Mouse (Mus musculus): ENCODE results near the gene Cib1. TPM values are rescaled to one million over a fixed set of nuclear protein-coding genes. Genes with fewer than 3 reads are reported as not detected.

Cib1 gene
- total and polyA plus RNA-seq, 2 experiments from 2014 or later, result 22.3 to 30.6 TPM

GRCm38 (mm10) chr7:80189147-80189933 is 43.3 kb downstream of the Cib1 start:
- peak; percentile 50 for DNase-seq (ENCODE audit: low spot score)
- TF ChIP-seq CTCF (IDR thresholded peaks at IDR 0.05), result no peak
- Histone ChIP-seq H3K4me3 (ENCODE audit: low read depth, low read length) (no peak overlapping the region), H3K36me3 (ENCODE audit: insufficient read depth, low read length) (no peaks in the 10 kb centered on the region), H3K9me3 (ENCODE audit: low read length) (no peaks in the 10 kb centered on the region), H3K27ac (ENCODE audit: low read depth, low read length) (peak overlapping the region; percentile 32; the same call in 1 of the 2 replicates), H3K27me3 (ENCODE audit: insufficient read depth, low read length) (no peaks in the 10 kb centered on the region), H3K9ac (replicated peaks; ENCODE audit: low read length, poor library complexity, severe bottlenecking) (0 out of 2 replicates have a peak overlapping the region, but pooled peaks have one; percentile 13), H3K4me2 (ENCODE audit: low read depth, low read length, poor library complexity, severe bottlenecking) (peak overlapping the region; percentile 9; the same call in 1 of the 2 replicates), H3K4me1 (ENCODE audit: insufficient read depth, low read length) (peaks cover 9% of the 10 kb centered on the region; the same call in 1 of the 2 replicates)
- WGBS, result 38% methylated on average over 11 of the region's 11 CpGs
- ATAC-seq (ENCODE audit: low FRiP score), result no peak

DNA sequence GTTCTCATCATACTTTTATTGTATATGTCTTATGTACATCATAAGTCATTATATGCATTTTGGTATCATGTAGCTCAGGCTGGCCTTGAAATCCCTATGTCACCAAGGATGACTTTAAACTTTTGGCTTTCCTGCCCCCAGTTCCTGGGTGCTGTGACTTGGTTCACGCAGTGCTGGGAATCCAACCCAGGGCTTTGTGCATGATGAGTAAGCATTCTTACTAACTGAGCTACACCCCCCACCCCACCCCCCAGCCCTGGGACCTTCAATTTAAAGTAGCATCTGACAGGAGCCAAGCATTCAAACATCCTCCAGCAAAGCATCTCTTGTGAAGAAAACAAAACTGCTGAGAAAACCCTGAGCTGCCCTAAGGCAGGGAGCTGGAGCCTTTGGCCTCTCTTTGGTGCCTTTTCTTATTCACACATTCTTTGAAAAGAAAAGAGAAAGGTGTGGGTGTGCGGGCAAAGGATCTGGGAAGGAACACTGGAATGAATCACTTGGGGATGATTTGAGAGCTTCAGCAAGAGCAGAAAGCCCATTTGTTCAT is 44.0 kb downstream of the Cib1 start:
- no peaks in the 10 kb centered on the region for H3K27me3 ChIP-seq (ENCODE audit: insufficient read depth, low read length)
- peak overlapping the region; percentile 9; the same call in 1 of the 2 replicates for H3K4me2 ChIP-seq (ENCODE audit: low read depth, low read length, poor library complexity, severe bottlenecking)
- H3K9ac ChIP-seq (replicated peaks; ENCODE audit: low read length, poor library complexity, severe bottlenecking), result 0 out of 2 replicates have a peak overlapping the region, but pooled peaks have one; percentile 13
- ATAC-seq (ENCODE audit: low FRiP score) (no peak), DNase-seq (ENCODE audit: low spot score) (no peak)
- H3K4me1 ChIP-seq (ENCODE audit: insufficient read depth, low read length), result peaks cover 8% of the 10 kb centered on the region; the same call in 1 of the 2 replicates
- H3K9me3 ChIP-seq (ENCODE audit: low read length), result no peaks in the 10 kb centered on the region
- WGBS, result 65% methylated on average over 2 of the region's 2 CpGs
- no peak overlapping the region for H3K4me3 ChIP-seq (ENCODE audit: low read depth, low read length)
- 0 out of 2 replicates have a peak overlapping the region, but pooled peaks have one; percentile 32 for H3K27ac ChIP-seq (ENCODE audit: low read depth, low read length)
- no peaks in the 10 kb centered on the region for H3K36me3 ChIP-seq (ENCODE audit: insufficient read depth, low read length)
- no peak for TF ChIP-seq CTCF (IDR thresholded peaks at IDR 0.05)

- H3K4me2 ChIP-seq (ENCODE audit: low read depth, low read length, poor library complexity, severe bottlenecking), result peak overlapping the region; percentile 53
- H3K27ac ChIP-seq (ENCODE audit: low read depth, low read length), result peak overlapping the region; percentile 60
- 21% methylated on average over 12 of the region's 12 CpGs for WGBS
- H3K9me3 ChIP-seq (ENCODE audit: low read length), result no peaks in the 10 kb centered on the region
- H3K9ac ChIP-seq (replicated peaks; ENCODE audit: low read length, poor library complexity, severe bottlenecking), result peak overlapping the region; percentile 54
- peaks cover 8% of the 10 kb centered on the region; the same call in 1 of the 2 replicates for H3K4me1 ChIP-seq (ENCODE audit: insufficient read depth, low read length)
- no peak for DNase-seq (ENCODE audit: low spot score)
- H3K4me3 ChIP-seq (ENCODE audit: low read depth, low read length), result peak overlapping the region; percentile 43
- TF ChIP-seq CTCF (IDR thresholded peaks at IDR 0.05), result no peak
- H3K27me3 ChIP-seq (ENCODE audit: insufficient read depth, low read length), result no peaks in the 10 kb centered on the region
- no peaks in the 10 kb centered on the region for H3K36me3 ChIP-seq (ENCODE audit: insufficient read depth, low read length)
- no peak for ATAC-seq (ENCODE audit: low FRiP score)
Measured at GRCm38 (mm10) chr7:80187501-80187900, 45.1 kb downstream of the Cib1 start.

DNA sequence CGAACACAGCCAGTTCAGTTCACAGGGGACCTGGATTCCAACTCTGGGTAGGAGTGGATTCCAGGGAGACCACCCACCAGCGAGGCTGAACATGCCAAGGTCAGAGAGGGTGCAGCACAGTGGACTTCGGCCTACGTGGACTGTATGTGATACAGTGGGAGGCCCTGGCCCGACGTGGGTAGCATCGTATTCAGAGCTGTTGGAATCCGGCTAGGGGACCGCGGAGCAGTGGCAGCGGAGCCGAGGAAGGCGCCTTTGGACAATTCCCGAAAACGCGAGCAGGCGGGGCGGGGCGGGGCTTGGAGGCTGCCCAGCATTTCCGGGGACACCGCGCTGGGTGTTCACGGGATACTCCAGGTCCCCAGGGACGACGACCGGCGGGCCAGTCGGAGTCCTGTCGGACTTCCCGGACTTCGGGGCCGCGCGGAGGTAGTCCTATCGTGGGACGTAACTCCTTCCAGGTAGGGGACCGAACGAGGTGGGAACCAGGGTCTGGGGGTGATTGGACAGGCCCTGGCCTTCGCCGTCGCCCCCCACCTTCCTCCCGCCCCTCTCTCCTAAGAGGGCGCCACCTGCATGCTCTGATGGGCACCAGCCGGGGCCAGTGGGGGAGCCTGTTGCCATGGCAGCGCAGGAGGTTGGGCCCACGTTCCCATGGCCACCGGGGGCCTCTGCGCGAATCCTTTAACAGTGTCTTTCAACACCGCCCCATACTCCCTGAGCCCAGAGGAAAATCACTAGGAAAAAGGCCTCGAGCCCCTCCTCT is 45.9 kb downstream of the Cib1 start, which contains the start of gene Sema4b:
Gene Sema4b, plus strand, starts transcription at position 311 of the 766 bp plus-strand sequence.
- DNase-seq (ENCODE audit: low spot score) (peak; percentile 94), ATAC-seq (ENCODE audit: low FRiP score) (peak; percentile 95)
- no peaks in the 10 kb centered on the region for H3K9me3 ChIP-seq (ENCODE audit: low read length)
- no peaks in the 10 kb centered on the region for H3K36me3 ChIP-seq (ENCODE audit: insufficient read depth, low read length)
- H3K4me3 ChIP-seq (ENCODE audit: low read depth, low read length), result peak within 1 kb of the TSS; percentile 43
- TF ChIP-seq CTCF (IDR thresholded peaks at IDR 0.05), result peak; percentile 60
- H3K9ac ChIP-seq (replicated peaks; ENCODE audit: low read length, poor library complexity, severe bottlenecking), result peak within 1 kb of the TSS; percentile 54
- H3K27ac ChIP-seq (ENCODE audit: low read depth, low read length), result peak within 1 kb of the TSS; percentile 60
- H3K27me3 ChIP-seq (ENCODE audit: insufficient read depth, low read length), result no peaks in the 10 kb centered on the region
- H3K4me1 ChIP-seq (ENCODE audit: insufficient read depth, low read length), result peaks cover 8% of the 10 kb centered on the region; the same call in 1 of the 2 replicates
- peak within 1 kb of the TSS; percentile 53 for H3K4me2 ChIP-seq (ENCODE audit: low read depth, low read length, poor library complexity, severe bottlenecking)
- WGBS, result 1% methylated on average over 49 of the region's 51 CpGs

GRCm38 (mm10) chr7:80186021-80186420 is 46.6 kb downstream of the Cib1 start:
- 24% methylated on average over 8 of the region's 8 CpGs for WGBS
- TF ChIP-seq CTCF (IDR thresholded peaks at IDR 0.05), result no peak
- Histone ChIP-seq H3K36me3 (ENCODE audit: insufficient read depth, low read length) (no peaks in the 10 kb centered on the region), H3K27ac (ENCODE audit: low read depth, low read length) (peak overlapping the region; percentile 60), H3K9ac (replicated peaks; ENCODE audit: low read length, poor library complexity, severe bottlenecking) (peak overlapping the region; percentile 54), H3K4me3 (ENCODE audit: low read depth, low read length) (peak overlapping the region; percentile 43), H3K4me1 (ENCODE audit: insufficient read depth, low read length) (peaks cover 6% of the 10 kb centered on the region; the same call in 1 of the 2 replicates), H3K27me3 (ENCODE audit: insufficient read depth, low read length) (no peaks in the 10 kb centered on the region), H3K9me3 (ENCODE audit: low read length) (no peaks in the 10 kb centered on the region), H3K4me2 (ENCODE audit: low read depth, low read length, poor library complexity, severe bottlenecking) (peak overlapping the region; percentile 53)
- no peak for ATAC-seq (ENCODE audit: low FRiP score)
- DNase-seq (ENCODE audit: low spot score), result no peak

Data from midbrain, postnatal 0 days (tissue).